Mouse (Mus musculus): ENCODE measurements around the gene Serinc4. TPM values are rescaled to one million over a fixed set of nuclear protein-coding genes. Genes with fewer than 3 reads are reported as not detected.
A peak's percentile ranks its signal among the peaks of the same experiment; 100 is the strongest.
"Not testable (repeated sequence)": the region's sequence is repeated elsewhere in the genome, so short reads cannot be mapped to it uniquely, and the experiment has no call there.

The Serinc4 gene
- polyA plus RNA-seq, 1 experiment from 2014 or later = 0.88 TPM

- H3K4me2 ChIP-seq, H3K4me1 ChIP-seq: not testable (repeated sequence)
- 82% methylated on average over 2 of the region's 6 CpGs for WGBS
Observed at GRCm38 (mm10) chr2:121468982-121469381, 12.4 kb upstream of the Serinc4 start.

DNA sequence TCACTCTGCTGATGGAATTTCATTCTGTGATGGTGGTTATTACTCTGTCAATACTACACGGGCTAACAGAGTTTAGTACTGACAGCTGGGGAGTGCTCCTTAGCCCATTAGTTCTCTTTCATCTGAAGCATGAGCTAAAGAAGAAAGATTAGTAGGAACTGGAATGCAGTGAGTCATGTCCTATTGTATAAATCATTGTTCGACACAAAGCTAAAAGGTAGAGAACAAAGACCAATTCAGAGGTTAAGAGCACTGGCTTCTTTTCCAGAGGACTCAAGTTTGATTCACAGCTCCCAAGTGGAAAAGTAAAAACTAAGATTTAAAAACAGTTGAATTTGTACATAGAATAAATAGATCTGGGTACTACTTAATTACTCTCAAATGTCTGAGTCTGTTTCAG is 3.5 kb upstream of the Serinc4 start:
- Histone ChIP-seq H3K27ac (no peak overlapping the region), H3K27me3 (no peaks in the 10 kb centered on the region), H3K9me3 (no peaks in the 10 kb centered on the region), H3K9ac (no peak overlapping the region), H3K4me3 (replicated peaks) (no peak overlapping the region), H3K4me2 (no peak overlapping the region), H3K36me3 (replicated peaks) (peaks cover 26% of the 10 kb centered on the region), H3K4me1 (peaks cover 11% of the 10 kb centered on the region)
- WGBS = 62% methylated on average over 2 of the region's 2 CpGs
- ATAC-seq (ENCODE audit: low FRiP score) = no peak

More at GRCm38 (mm10) chr2:121468982-121469381, 12.4 kb upstream of the Serinc4 start:
- not testable (repeated sequence) for H3K27me3 ChIP-seq; H3K27ac ChIP-seq; ATAC-seq (ENCODE audit: low FRiP score); H3K9ac ChIP-seq; H3K9me3 ChIP-seq; H3K4me3 ChIP-seq (replicated peaks); H3K36me3 ChIP-seq (replicated peaks)

- 86% methylated on average over 5 of the region's 5 CpGs for WGBS
Observed at GRCm38 (mm10) chr2:121455534-121455933, 1.0 kb downstream of the Serinc4 start.

GRCm38 (mm10) chr2:121453917-121454316 is 2.7 kb downstream of the Serinc4 start:
- Histone ChIP-seq H3K4me2 (no peak overlapping the region), H3K36me3 (replicated peaks) (peaks cover 32% of the 10 kb centered on the region), H3K4me1 (peaks cover 29% of the 10 kb centered on the region), H3K27ac (no peak overlapping the region), H3K9ac (no peak overlapping the region), H3K4me3 (replicated peaks) (no peak overlapping the region), H3K9me3 (no peaks in the 10 kb centered on the region), H3K27me3 (no peaks in the 10 kb centered on the region)
- WGBS = 87% methylated on average over 6 of the region's 6 CpGs
- no peak for ATAC-seq (ENCODE audit: low FRiP score)

More at GRCm38 (mm10) chr2:121455534-121455933, 1.0 kb downstream of the Serinc4 start:
- no peak overlapping the region for H3K27ac ChIP-seq
- ATAC-seq (ENCODE audit: low FRiP score) = no peak
- H3K4me3 ChIP-seq (replicated peaks) = no peak overlapping the region
- H3K9me3 ChIP-seq = no peaks in the 10 kb centered on the region
- H3K27me3 ChIP-seq = no peaks in the 10 kb centered on the region
- H3K9ac ChIP-seq = no peak overlapping the region
- no peak overlapping the region for H3K4me2 ChIP-seq
- H3K36me3 ChIP-seq (replicated peaks) = peaks cover 45% of the 10 kb centered on the region
- H3K4me1 ChIP-seq = peaks cover 23% of the 10 kb centered on the region

DNA sequence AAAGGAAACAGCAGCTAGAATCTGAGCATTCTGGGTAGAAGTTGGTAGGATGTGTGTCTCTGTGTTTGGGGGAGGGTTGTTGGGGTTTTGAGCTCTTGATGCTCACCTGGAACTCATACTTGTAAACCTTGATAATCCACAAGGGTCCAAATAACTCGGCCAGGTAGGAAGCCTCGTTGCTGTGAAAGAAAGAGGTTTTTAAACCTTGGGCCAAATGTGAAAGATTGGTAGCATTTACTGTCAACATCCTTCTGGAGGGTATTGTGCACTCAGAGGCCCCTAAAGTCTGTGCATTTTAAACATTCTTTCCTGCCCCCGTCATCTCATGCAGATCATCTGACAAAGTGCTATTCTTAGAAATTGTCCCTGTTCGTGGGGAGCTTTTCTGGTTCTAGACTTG is 3.6 kb downstream of the Serinc4 start, which contains the start of gene Hypk:
Hypk (plus strand) TSS at position 301 of the 400 bp plus-strand sequence.
- WGBS = 80% methylated on average over 4 of the region's 4 CpGs
- ATAC-seq (ENCODE audit: low FRiP score) = no peak
- Histone ChIP-seq H3K36me3 (replicated peaks) (peaks cover 25% of the 10 kb centered on the region), H3K27ac (no peak within 1 kb of the TSS), H3K4me2 (no peak within 1 kb of the TSS), H3K4me3 (replicated peaks) (no peak within 1 kb of the TSS; the same call in 1 of the 2 replicates), H3K27me3 (no peaks in the 10 kb centered on the region), H3K4me1 (peaks cover 34% of the 10 kb centered on the region), H3K9ac (no peak within 1 kb of the TSS), H3K9me3 (no peaks in the 10 kb centered on the region)

GRCm38 (mm10) chr2:121452361-121452760 is 4.2 kb downstream of the Serinc4 start:
- no peak for ATAC-seq (ENCODE audit: low FRiP score)
- 88% methylated on average over 4 of the region's 4 CpGs for WGBS

GRCm38 (mm10) chr2:121450093-121450492 is 6.5 kb downstream of the Serinc4 start:
- H3K4me1 ChIP-seq = peaks cover 27% of the 10 kb centered on the region
- WGBS = 4% methylated on average over 7 of the region's 7 CpGs
- H3K4me2 ChIP-seq = peak overlapping the region; percentile 93
- peak overlapping the region; percentile 93 for H3K27ac ChIP-seq
- H3K36me3 ChIP-seq (replicated peaks) = peaks cover 25% of the 10 kb centered on the region
- no peak; the same call in 1 of the 2 replicates for ATAC-seq (ENCODE audit: low FRiP score)
- peak overlapping the region; percentile 96 for H3K9ac ChIP-seq
- H3K9me3 ChIP-seq = no peaks in the 10 kb centered on the region
- no peaks in the 10 kb centered on the region for H3K27me3 ChIP-seq
- H3K4me3 ChIP-seq (replicated peaks) = peak overlapping the region; percentile 98

More at GRCm38 (mm10) chr2:121452361-121452760, 4.2 kb downstream of the Serinc4 start:
- H3K4me2 ChIP-seq = no peak overlapping the region
- no peak overlapping the region for H3K27ac ChIP-seq
- peaks cover 25% of the 10 kb centered on the region for H3K36me3 ChIP-seq (replicated peaks)
- H3K4me3 ChIP-seq (replicated peaks) = no peak overlapping the region
- H3K9ac ChIP-seq = no peak overlapping the region
- H3K27me3 ChIP-seq = no peaks in the 10 kb centered on the region
- no peaks in the 10 kb centered on the region for H3K9me3 ChIP-seq
- H3K4me1 ChIP-seq = peaks cover 31% of the 10 kb centered on the region

GRCm38 (mm10) chr2:121449545-121450011 is 7.0 kb downstream of the Serinc4 start:
- H3K27me3 ChIP-seq = no peaks in the 10 kb centered on the region
- ATAC-seq (ENCODE audit: low FRiP score) = peak; percentile 74
- peaks cover 25% of the 10 kb centered on the region for H3K36me3 ChIP-seq (replicated peaks)
- no peaks in the 10 kb centered on the region for H3K9me3 ChIP-seq
- 1% methylated on average over 54 of the region's 54 CpGs for WGBS
- H3K4me3 ChIP-seq (replicated peaks) = peak overlapping the region; percentile 98
- peak overlapping the region; percentile 93 for H3K27ac ChIP-seq
- H3K4me2 ChIP-seq = peak overlapping the region; percentile 93
- H3K4me1 ChIP-seq = peaks cover 27% of the 10 kb centered on the region
- peak overlapping the region; percentile 96 for H3K9ac ChIP-seq

DNA sequence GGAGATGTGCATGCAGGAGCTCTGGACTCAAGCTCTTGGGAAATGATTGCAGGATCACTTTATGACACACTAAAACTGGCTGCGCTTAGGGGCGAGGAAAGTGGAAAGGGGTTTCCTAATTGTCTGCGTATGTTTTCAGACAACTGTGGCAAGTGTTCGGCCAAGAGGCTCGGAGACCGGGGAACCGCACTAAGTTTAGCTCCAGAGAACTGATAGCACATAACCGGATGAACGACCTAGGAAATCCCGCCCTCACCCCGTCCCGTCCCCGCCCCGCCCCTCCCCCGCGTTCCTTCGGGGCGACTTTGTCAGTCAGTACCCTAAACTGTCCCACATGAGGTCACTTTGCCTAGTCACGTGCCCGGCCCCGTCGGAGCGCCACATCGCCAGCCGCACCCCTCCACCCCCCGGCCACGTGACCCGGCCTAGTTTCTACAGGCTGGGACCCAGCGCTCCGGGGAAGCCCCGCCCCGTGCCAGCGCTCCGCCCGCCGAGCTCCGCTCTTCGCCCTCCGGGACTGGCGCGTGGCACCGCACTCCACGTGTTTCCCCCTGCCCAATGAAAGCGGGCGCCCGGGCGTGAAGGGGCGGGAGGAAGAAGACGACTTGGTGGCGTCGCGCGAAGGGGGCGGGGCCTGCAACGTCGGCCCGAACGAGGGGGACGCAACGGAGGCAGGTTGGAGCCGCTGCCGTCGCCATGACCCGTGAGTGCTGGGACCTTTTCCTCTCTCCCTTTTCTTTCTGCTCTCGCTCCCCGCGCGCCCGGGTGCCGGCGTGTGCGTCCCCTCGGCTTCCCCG is 7.6 kb downstream of the Serinc4 start, which contains the start of gene Serf2:
Serf2 (plus strand) TSS at position 457 of the 797 bp plus-strand sequence.
- Histone ChIP-seq H3K4me2 (peak within 1 kb of the TSS; percentile 93), H3K36me3 (replicated peaks) (peaks cover 25% of the 10 kb centered on the region), H3K27me3 (no peaks in the 10 kb centered on the region), H3K4me3 (replicated peaks) (peak within 1 kb of the TSS; percentile 98), H3K4me1 (peaks cover 27% of the 10 kb centered on the region), H3K9me3 (no peaks in the 10 kb centered on the region), H3K9ac (peak within 1 kb of the TSS; percentile 96), H3K27ac (peak within 1 kb of the TSS; percentile 93)
- under 1% methylated on average over 62 of the region's 74 CpGs for WGBS
- peak; percentile 99 for ATAC-seq (ENCODE audit: low FRiP score)

DNA sequence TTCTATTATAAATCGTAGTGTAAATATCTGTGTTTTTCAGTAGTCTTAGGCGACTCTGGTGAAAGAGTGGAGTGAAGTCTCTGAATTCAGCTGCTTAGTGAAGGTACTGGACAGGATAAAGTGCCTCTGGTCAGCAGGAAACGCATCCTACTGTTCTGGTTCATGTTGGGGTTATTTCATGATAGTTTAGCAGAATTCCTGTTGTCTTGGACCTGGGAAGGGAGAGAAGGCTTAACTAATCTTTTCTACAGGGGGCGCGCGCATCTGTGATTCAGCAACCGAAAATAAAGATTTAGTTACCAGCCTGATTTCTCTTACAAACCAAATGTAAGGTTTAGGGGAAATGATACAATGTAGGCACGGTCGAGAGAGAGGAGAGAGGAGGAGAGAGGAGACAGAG is 8.4 kb downstream of the Serinc4 start:
- ATAC-seq (ENCODE audit: low FRiP score) = no peak
- 17% methylated on average over 9 of the region's 9 CpGs for WGBS
- Histone ChIP-seq H3K4me3 (replicated peaks) (peak overlapping the region; percentile 98), H3K4me2 (peak overlapping the region; percentile 62), H3K9me3 (no peaks in the 10 kb centered on the region), H3K9ac (peak overlapping the region; percentile 53), H3K27me3 (peaks cover 2% of the 10 kb centered on the region; the same call in 1 of the 2 replicates), H3K36me3 (replicated peaks) (peaks cover 18% of the 10 kb centered on the region), H3K27ac (peak overlapping the region; percentile 81; the same call in 1 of the 2 replicates), H3K4me1 (peaks cover 30% of the 10 kb centered on the region)

- Histone ChIP-seq H3K9me3 (no peaks in the 10 kb centered on the region), H3K4me1 (peaks cover 38% of the 10 kb centered on the region), H3K27me3 (peaks cover 14% of the 10 kb centered on the region), H3K4me2 (no peak overlapping the region), H3K27ac (no peak overlapping the region), H3K36me3 (replicated peaks) (peaks cover 7% of the 10 kb centered on the region), H3K4me3 (replicated peaks) (no peak overlapping the region), H3K9ac (no peak overlapping the region)
- 95% methylated on average over 3 of the region's 3 CpGs for WGBS
- ATAC-seq (ENCODE audit: low FRiP score) = no peak
Observed at GRCm38 (mm10) chr2:121447006-121447405, 9.6 kb downstream of the Serinc4 start.

GRCm38 (mm10) chr2:121446506-121446905 is 10.1 kb downstream of the Serinc4 start:
- WGBS = 81% methylated on average over 4 of the region's 4 CpGs
- ATAC-seq (ENCODE audit: low FRiP score) = no peak

More at GRCm38 (mm10) chr2:121446506-121446905, 10.1 kb downstream of the Serinc4 start:
- Histone ChIP-seq H3K27me3 (peaks cover 18% of the 10 kb centered on the region), H3K36me3 (replicated peaks) (peaks cover 5% of the 10 kb centered on the region), H3K4me1 (peaks cover 42% of the 10 kb centered on the region), H3K4me3 (replicated peaks) (no peak overlapping the region), H3K4me2 (no peak overlapping the region), H3K9me3 (no peaks in the 10 kb centered on the region), H3K27ac (no peak overlapping the region), H3K9ac (no peak overlapping the region)
